Mouse (Mus musculus): Measurements from ENCODE around the gene Olfr678. TPM values are rescaled to one million over a fixed set of nuclear protein-coding genes. Genes with fewer than 3 reads are reported as not detected.
"Not testable (repeated sequence)": the region's sequence is repeated elsewhere in the genome, so short reads cannot be mapped to it uniquely, and the experiment has no call there.

Gene Olfr678
- polyA plus RNA-seq (2015; fragmentation: Nextera tagmentation; extraction: Ambion mirVana), result not detected in 2 replicates

- WGBS, result 88% methylated on average over 1 of the region's 1 CpGs
- Histone ChIP-seq H3K36me3 (no peaks in the 10 kb centered on the region), H3K27ac (no peak within 1 kb of the TSS), H3K9me3 (no peaks in the 10 kb centered on the region; the same call in 1 of the 2 replicates), H3K4me1 (no peaks in the 10 kb centered on the region), H3K4me2 (replicated peaks) (no peak within 1 kb of the TSS), H3K9ac (no peak within 1 kb of the TSS), H3K4me3 (no peak within 1 kb of the TSS), H3K27me3 (no peaks in the 10 kb centered on the region)
- no peak for ATAC-seq (ENCODE audit: low FRiP score, low read depth)
Observed at GRCm38 (mm10) chr7:105064175-105064574, at the start of gene Olfr678. Olfr678 (plus strand) TSS chr7:105064475.

- Histone ChIP-seq H3K27ac (no peak overlapping the region), H3K4me1 (no peaks in the 10 kb centered on the region), H3K9me3 (no peaks in the 10 kb centered on the region), H3K9ac (no peak overlapping the region), H3K4me3 (no peak overlapping the region), H3K36me3 (no peaks in the 10 kb centered on the region), H3K4me2 (replicated peaks) (no peak overlapping the region), H3K27me3 (no peaks in the 10 kb centered on the region)
- no peak for ATAC-seq (ENCODE audit: low FRiP score, low read depth)
- 67% methylated on average over 1 of the region's 1 CpGs for WGBS
Observed at GRCm38 (mm10) chr7:105022530-105022929, 41.7 kb upstream of the Olfr678 start.

- no peak within 1 kb of the TSS for H3K4me3 ChIP-seq
- H3K4me2 ChIP-seq (replicated peaks), result no peak within 1 kb of the TSS
- H3K36me3 ChIP-seq, result no peaks in the 10 kb centered on the region
- no peaks in the 10 kb centered on the region for H3K4me1 ChIP-seq
- no peak within 1 kb of the TSS for H3K9ac ChIP-seq
- H3K27ac ChIP-seq, result no peak within 1 kb of the TSS
- 74% methylated on average over 1 of the region's 1 CpGs for WGBS
- H3K27me3 ChIP-seq, result no peaks in the 10 kb centered on the region
- ATAC-seq (ENCODE audit: low FRiP score, low read depth), result no peak
- no peaks in the 10 kb centered on the region for H3K9me3 ChIP-seq
Observed at GRCm38 (mm10) chr7:105028360-105028759, 35.9 kb upstream of the Olfr678 start, which contains the start of gene Olfr675. Olfr675 (minus strand) TSS chr7:105028460.

- Histone ChIP-seq H3K36me3 (no peaks in the 10 kb centered on the region), H3K9ac (no peak within 1 kb of the TSS), H3K9me3 (no peaks in the 10 kb centered on the region), H3K4me2 (replicated peaks) (no peak within 1 kb of the TSS), H3K27ac (no peak within 1 kb of the TSS), H3K4me3 (no peak within 1 kb of the TSS), H3K4me1 (no peaks in the 10 kb centered on the region), H3K27me3 (no peaks in the 10 kb centered on the region)
- no peak for ATAC-seq (ENCODE audit: low FRiP score, low read depth)
Observed at GRCm38 (mm10) chr7:105032398-105032797, 31.9 kb upstream of the Olfr678 start, which contains the start of gene Olfr676. Olfr676 (plus strand) TSS chr7:105032698.

- H3K4me3 ChIP-seq; H3K4me2 ChIP-seq (replicated peaks); H3K27ac ChIP-seq; H3K27me3 ChIP-seq; ATAC-seq (ENCODE audit: low FRiP score, low read depth); H3K9ac ChIP-seq; H3K36me3 ChIP-seq; H3K4me1 ChIP-seq; H3K9me3 ChIP-seq: not testable (repeated sequence)
- 57% methylated on average over 5 of the region's 5 CpGs for WGBS
Observed at GRCm38 (mm10) chr7:105033836-105034235, 30.4 kb upstream of the Olfr678 start.

- Histone ChIP-seq H3K36me3 (no peaks in the 10 kb centered on the region), H3K4me1 (no peaks in the 10 kb centered on the region), H3K9me3 (no peaks in the 10 kb centered on the region; the same call in 1 of the 2 replicates), H3K4me2 (replicated peaks) (no peak overlapping the region), H3K27ac (no peak overlapping the region), H3K27me3 (no peaks in the 10 kb centered on the region), H3K4me3 (no peak overlapping the region), H3K9ac (no peak overlapping the region)
- ATAC-seq (ENCODE audit: low FRiP score, low read depth), result no peak
Observed at GRCm38 (mm10) chr7:105058951-105059350, 5.3 kb upstream of the Olfr678 start.

DNA sequence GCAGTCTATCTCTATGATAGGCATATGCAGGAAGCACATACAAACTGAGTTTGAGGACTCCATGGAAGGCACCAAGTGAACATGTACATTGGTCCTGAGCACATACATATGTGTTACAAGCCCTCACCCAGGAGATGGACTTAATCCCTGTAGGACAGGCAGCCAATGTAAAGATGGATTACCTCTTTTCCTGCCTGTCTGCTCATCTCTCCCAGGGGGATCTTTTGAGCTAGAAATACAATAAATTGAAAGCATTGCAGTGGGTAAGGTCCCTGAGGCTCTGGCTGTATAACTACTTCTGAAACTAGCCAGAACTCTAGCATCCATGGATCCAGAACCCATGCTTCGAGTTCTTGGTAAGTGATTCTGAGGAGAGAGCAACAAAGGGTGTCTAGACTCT lies 16.6 kb downstream of the Olfr678 start, which contains the start of gene Olfr679:
Gene Olfr679 (plus strand): TSS at position 301 of the 400 bp plus-strand sequence.
- H3K4me3 ChIP-seq, result no peak within 1 kb of the TSS
- H3K4me1 ChIP-seq, result no peaks in the 10 kb centered on the region
- no peaks in the 10 kb centered on the region for H3K27me3 ChIP-seq
- no peak within 1 kb of the TSS for H3K4me2 ChIP-seq (replicated peaks)
- no peak for ATAC-seq (ENCODE audit: low FRiP score, low read depth)
- no peaks in the 10 kb centered on the region for H3K36me3 ChIP-seq
- no peak within 1 kb of the TSS for H3K27ac ChIP-seq
- 57% methylated on average over 1 of the region's 1 CpGs for WGBS
- no peak within 1 kb of the TSS for H3K9ac ChIP-seq
- H3K9me3 ChIP-seq, result no peaks in the 10 kb centered on the region

- H3K4me3 ChIP-seq; H3K4me1 ChIP-seq; H3K36me3 ChIP-seq; H3K9me3 ChIP-seq; H3K27me3 ChIP-seq; H3K4me2 ChIP-seq (replicated peaks); ATAC-seq (ENCODE audit: low FRiP score, low read depth); H3K27ac ChIP-seq; H3K9ac ChIP-seq: not testable (repeated sequence)
Observed at GRCm38 (mm10) chr7:105092717-105093116, 28.4 kb downstream of the Olfr678 start, which contains the start of gene Olfr680-ps1. Olfr680-ps1 (minus strand) TSS chr7:105092817.

DNA sequence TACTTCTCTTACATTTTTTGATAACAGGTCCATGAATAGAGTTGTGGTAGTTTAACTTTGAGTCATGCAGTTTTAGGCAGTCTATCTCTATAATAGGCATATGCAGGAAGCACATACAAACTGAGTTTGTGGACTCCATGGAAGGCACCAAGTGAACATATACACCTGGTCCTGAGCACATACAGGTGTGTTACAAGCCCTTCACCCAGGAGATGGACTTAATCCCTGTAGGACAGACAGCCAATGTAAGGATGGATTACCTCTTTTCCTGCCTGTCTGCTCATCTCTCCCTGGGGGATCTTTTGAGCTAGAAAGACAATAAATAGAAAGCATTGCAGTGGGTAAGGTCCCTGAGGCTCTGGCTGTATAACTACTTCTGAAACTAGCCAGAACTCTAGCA lies 52.3 kb downstream of the Olfr678 start, which contains the start of gene Olfr681:
Gene Olfr681 (plus strand): TSS at position 301 of the 400 bp plus-strand sequence.
- Histone ChIP-seq H3K4me3 (no peak within 1 kb of the TSS), H3K27ac (no peak within 1 kb of the TSS), H3K27me3 (no peaks in the 10 kb centered on the region), H3K9me3 (no peaks in the 10 kb centered on the region), H3K36me3 (no peaks in the 10 kb centered on the region), H3K4me2 (replicated peaks) (no peak within 1 kb of the TSS), H3K4me1 (no peaks in the 10 kb centered on the region), H3K9ac (no peak within 1 kb of the TSS)
- ATAC-seq (ENCODE audit: low FRiP score, low read depth), result no peak

Other genes starting within 250 kb of the Olfr678 start
- gene Usp17lb, start 221.9 kb upstream of the Olfr678 start, polyA plus RNA-seq (2015; fragmentation: Nextera tagmentation; extraction: Ambion mirVana), result not detected in 2 replicates
- gene Usp17la, start 207.5 kb upstream of the Olfr678 start, polyA plus RNA-seq (2015; fragmentation: Nextera tagmentation; extraction: Ambion mirVana), result not detected in 2 replicates
- gene Olfr665, start 186.4 kb upstream of the Olfr678 start, polyA plus RNA-seq (2015; fragmentation: Nextera tagmentation; extraction: Ambion mirVana), result not detected in 2 replicates
- not detected in 2 replicates for gene Olfr666, start 168.5 kb upstream of the Olfr678 start, polyA plus RNA-seq (2015; fragmentation: Nextera tagmentation; extraction: Ambion mirVana)
- not detected in 2 replicates for gene Olfr667, start 143.0 kb upstream of the Olfr678 start, polyA plus RNA-seq (2015; fragmentation: Nextera tagmentation; extraction: Ambion mirVana)
- not detected in 2 replicates for gene Olfr668, start 136.4 kb upstream of the Olfr678 start, polyA plus RNA-seq (2015; fragmentation: Nextera tagmentation; extraction: Ambion mirVana)
- not detected in 2 replicates for gene Olfr669, start 130.2 kb upstream of the Olfr678 start, polyA plus RNA-seq (2015; fragmentation: Nextera tagmentation; extraction: Ambion mirVana)
- not detected in 2 replicates for gene Olfr670, start 101.9 kb upstream of the Olfr678 start, polyA plus RNA-seq (2015; fragmentation: Nextera tagmentation; extraction: Ambion mirVana)
- gene Olfr671, start 85.3 kb upstream of the Olfr678 start, polyA plus RNA-seq (2015; fragmentation: Nextera tagmentation; extraction: Ambion mirVana), result not detected in 2 replicates
- not detected in 2 replicates for gene Olfr672, start 62.4 kb upstream of the Olfr678 start, polyA plus RNA-seq (2015; fragmentation: Nextera tagmentation; extraction: Ambion mirVana)
- not detected in 2 replicates for gene Olfr675, start 36.0 kb upstream of the Olfr678 start, polyA plus RNA-seq (2015; fragmentation: Nextera tagmentation; extraction: Ambion mirVana)
- not detected in 2 replicates for gene Olfr676, start 31.8 kb upstream of the Olfr678 start, polyA plus RNA-seq (2015; fragmentation: Nextera tagmentation; extraction: Ambion mirVana)
- gene Olfr677, start 13.1 kb upstream of the Olfr678 start, polyA plus RNA-seq (2015; fragmentation: Nextera tagmentation; extraction: Ambion mirVana), result not detected in 2 replicates
- gene Olfr679, start 16.7 kb downstream of the Olfr678 start, polyA plus RNA-seq (2015; fragmentation: Nextera tagmentation; extraction: Ambion mirVana), result not detected in 2 replicates
- gene Olfr680-ps1, start 28.3 kb downstream of the Olfr678 start, polyA plus RNA-seq (2015; fragmentation: Nextera tagmentation; extraction: Ambion mirVana), result not detected in 2 replicates
- not detected in 2 replicates for gene Olfr681, start 52.4 kb downstream of the Olfr678 start, polyA plus RNA-seq (2015; fragmentation: Nextera tagmentation; extraction: Ambion mirVana)
- not detected in 2 replicates for gene Olfr683, start 82.5 kb downstream of the Olfr678 start, polyA plus RNA-seq (2015; fragmentation: Nextera tagmentation; extraction: Ambion mirVana)
- not detected in 2 replicates for gene Olfr684, start 99.2 kb downstream of the Olfr678 start, polyA plus RNA-seq (2015; fragmentation: Nextera tagmentation; extraction: Ambion mirVana)
- not detected in 2 replicates for gene Olfr685, start 121.5 kb downstream of the Olfr678 start, polyA plus RNA-seq (2015; fragmentation: Nextera tagmentation; extraction: Ambion mirVana)
- gene Olfr686, start 143.0 kb downstream of the Olfr678 start, polyA plus RNA-seq (2015; fragmentation: Nextera tagmentation; extraction: Ambion mirVana), result not detected in 2 replicates
- not detected in 2 replicates for gene Olfr688, start 223.6 kb downstream of the Olfr678 start, polyA plus RNA-seq (2015; fragmentation: Nextera tagmentation; extraction: Ambion mirVana)
- gene Olfr689, start 246.7 kb downstream of the Olfr678 start, polyA plus RNA-seq (2015; fragmentation: Nextera tagmentation; extraction: Ambion mirVana), result not detected in 2 replicates

Data from limb, embryonic 13.5 days (tissue).